Mouse (Mus musculus): ENCODE data around the gene Cdc42bpb.
A peak's percentile ranks its signal among the peaks of the same experiment; 100 is the strongest.

Cdc42bpb gene

GRCm38 (mm10) chr12:111377376-111377973, at the start of gene Cdc42bpb:
TSS of gene Cdc42bpb (minus strand) at chr12:111377718.
- peak; percentile 97 for DNase-seq (ENCODE audit: low spot score)

- DNase-seq (ENCODE audit: low spot score): peak; percentile 94
Measured at GRCm38 (mm10) chr12:111425789-111426460, 48.4 kb upstream of the Cdc42bpb start.

- DNase-seq (ENCODE audit: low spot score): peak; percentile 93
Measured at GRCm38 (mm10) chr12:111425258-111425657, 47.7 kb upstream of the Cdc42bpb start.

- DNase-seq (ENCODE audit: low spot score): no peak
Measured at GRCm38 (mm10) chr12:111424547-111424946, 47.0 kb upstream of the Cdc42bpb start.

GRCm38 (mm10) chr12:111423570-111424129, 46.1 kb upstream of the Cdc42bpb start:
- no peak for DNase-seq (ENCODE audit: low spot score)

GRCm38 (mm10) chr12:111422852-111423251, 45.3 kb upstream of the Cdc42bpb start:
- no peak for DNase-seq (ENCODE audit: low spot score)

- DNase-seq (ENCODE audit: low spot score): no peak
Measured at GRCm38 (mm10) chr12:111420946-111421709, 43.6 kb upstream of the Cdc42bpb start.

- no peak for DNase-seq (ENCODE audit: low spot score)
Measured at GRCm38 (mm10) chr12:111419918-111420317, 42.4 kb upstream of the Cdc42bpb start.

- DNase-seq (ENCODE audit: low spot score): peak; percentile 67
Measured at GRCm38 (mm10) chr12:111416921-111417779, 39.6 kb upstream of the Cdc42bpb start, which contains the start of gene Exoc3l4. TSS of gene Exoc3l4 (plus strand) at chr12:111417017.

GRCm38 (mm10) chr12:111413300-111413699, 35.8 kb upstream of the Cdc42bpb start:
- DNase-seq (ENCODE audit: low spot score): peak; percentile 90

- DNase-seq (ENCODE audit: low spot score): no peak
Measured at GRCm38 (mm10) chr12:111412581-111413284, 35.2 kb upstream of the Cdc42bpb start.

GRCm38 (mm10) chr12:111411631-111412355, 34.3 kb upstream of the Cdc42bpb start:
- DNase-seq (ENCODE audit: low spot score): no peak

- DNase-seq (ENCODE audit: low spot score): no peak
Measured at GRCm38 (mm10) chr12:111409583-111409982, 32.1 kb upstream of the Cdc42bpb start.

- DNase-seq (ENCODE audit: low spot score): no peak
Measured at GRCm38 (mm10) chr12:111406622-111407021, 29.1 kb upstream of the Cdc42bpb start, which contains the start of gene Lbhd2. TSS of gene Lbhd2 (plus strand) at chr12:111406809.

GRCm38 (mm10) chr12:111404880-111405279, 27.4 kb upstream of the Cdc42bpb start:
- DNase-seq (ENCODE audit: low spot score): no peak

- DNase-seq (ENCODE audit: low spot score): peak; percentile 90
Measured at GRCm38 (mm10) chr12:111401454-111402184, 24.1 kb upstream of the Cdc42bpb start.

- no peak for DNase-seq (ENCODE audit: low spot score)
Measured at GRCm38 (mm10) chr12:111396997-111397396, 19.5 kb upstream of the Cdc42bpb start.

- no peak for DNase-seq (ENCODE audit: low spot score)
Measured at GRCm38 (mm10) chr12:111394008-111394407, 16.5 kb upstream of the Cdc42bpb start.

- no peak for DNase-seq (ENCODE audit: low spot score)
Measured at GRCm38 (mm10) chr12:111387146-111387545, 9.6 kb upstream of the Cdc42bpb start.
